Mouse (Mus musculus) lung, embryonic 16.5 days (tissue): ENCODE results near the gene Gprc5b. TPM values are rescaled to one million over a fixed set of nuclear protein-coding genes. Genes with fewer than 3 reads are reported as not detected.

ENCODE experiments used
- ATAC-seq: fragments of 200-750 bp; cut with Nextera tagmentation; 2 replicates; pipeline ENCODE4 v1.8.0; 2017; ENCODE audit warnings: low read depth, mild to moderate bottlenecking, moderate library complexity
- H3K27ac ChIP-seq: fragments of 300-500 bp; sonication (generic); 2 replicates; pipeline ENCODE4 v1.5.1; 2014; ENCODE audit warnings: mild to moderate bottlenecking, control low read depth, low read length
- H3K27me3 ChIP-seq: fragments of 300-500 bp; sonication (generic); 2 replicates; pipeline ENCODE4 v1.6.1; 2014; ENCODE audit warnings: low read depth, low read length, mixed read lengths; ENCODE audit not compliant: control insufficient read depth, insufficient read depth
- H3K36me3 ChIP-seq: fragments of 300-500 bp; sonication (generic); 2 replicates; pipeline ENCODE4 v1.6.1; 2014; ENCODE audit warnings: low read length; ENCODE audit not compliant: control insufficient read depth, insufficient read depth
- H3K4me1 ChIP-seq: fragments of 300-500 bp; sonication (generic); replicated peaks from 2 replicates; pipeline ENCODE4 v1.6.1; 2014; ENCODE audit warnings: low read length, mixed read lengths; ENCODE audit not compliant: control insufficient read depth, insufficient read depth
- H3K4me2 ChIP-seq: fragments of 300-500 bp; sonication (generic); 2 replicates; pipeline ENCODE4 v1.6.1; 2014; ENCODE audit warnings: low read depth, low read length, control low read depth
- H3K4me3 ChIP-seq: fragments of 300-500 bp; sonication (generic); 2 replicates; pipeline ENCODE4 v1.5.1; 2014; ENCODE audit warnings: mild to moderate bottlenecking, low read length, control low read depth
- H3K9ac ChIP-seq: fragments of 300-500 bp; sonication (generic); 2 replicates; pipeline ENCODE4 v1.6.1; 2014; ENCODE audit warnings: low read length, control low read depth
- H3K9me3 ChIP-seq: fragments of 300-500 bp; sonication (generic); 2 replicates; pipeline ENCODE4 v1.6.1; 2016; ENCODE audit warnings: low read length; ENCODE audit not compliant: control insufficient read depth
- WGBS: fragments of 180-500 bp; shearing (Covaris S2); extraction: QIAGEN DNeasy Blood & Tissue Kit; methylation state at CpG from one replicate; pipeline ENCODE4 v1.1.7; 2014; 5-methylcytosine and 5-hydroxymethylcytosine counted together
- polyA plus RNA-seq: library from polyadenylated mRNA; unstranded; fragments of >200 nt; fragmentation: Nextera tagmentation; extraction: Ambion mirVana; gene quantifications from 2 replicates; pipeline ENCODE4 v1.2.1, GENCODE M21; 2015

Gprc5b gene
- 5.1 and 5.2 TPM in 2 replicates for polyA plus RNA-seq

DNA sequence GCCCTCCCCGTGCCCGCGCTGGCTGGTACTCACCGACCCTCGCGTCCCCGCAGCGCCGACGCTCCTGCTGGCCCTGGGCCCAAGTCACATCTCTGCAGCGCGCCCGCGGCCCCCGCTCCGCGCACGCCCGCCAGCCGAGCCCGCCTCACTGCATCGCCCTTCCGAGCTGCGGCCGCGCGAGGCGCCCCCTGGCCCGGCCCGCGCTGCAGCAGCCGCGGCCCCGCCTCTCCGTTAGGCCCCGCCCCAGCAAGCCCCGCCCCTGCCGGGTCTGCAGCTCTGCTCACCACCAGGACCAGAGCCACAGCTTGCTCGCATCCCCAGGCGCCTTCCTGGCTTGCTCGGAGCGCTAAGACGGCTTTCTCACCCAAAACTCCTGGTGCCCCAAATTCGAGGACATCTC is at the start of gene Gprc5b:
Gene Gprc5b, minus strand, starts transcription at position 205 of the 400 bp plus-strand sequence.
- Histone ChIP-seq H3K9ac (peak within 1 kb of the TSS; percentile 79), H3K4me2 (peak within 1 kb of the TSS; percentile 98), H3K4me3 (peak within 1 kb of the TSS; percentile 70), H3K27me3 (peaks cover 3% of the 10 kb centered on the region), H3K4me1 (peaks cover 24% of the 10 kb centered on the region), H3K9me3 (no peaks in the 10 kb centered on the region), H3K36me3 (no peaks in the 10 kb centered on the region), H3K27ac (peak within 1 kb of the TSS; percentile 33)
- under 1% methylated on average over 40 of the region's 44 CpGs for WGBS
- peak; percentile 97 for ATAC-seq

DNA sequence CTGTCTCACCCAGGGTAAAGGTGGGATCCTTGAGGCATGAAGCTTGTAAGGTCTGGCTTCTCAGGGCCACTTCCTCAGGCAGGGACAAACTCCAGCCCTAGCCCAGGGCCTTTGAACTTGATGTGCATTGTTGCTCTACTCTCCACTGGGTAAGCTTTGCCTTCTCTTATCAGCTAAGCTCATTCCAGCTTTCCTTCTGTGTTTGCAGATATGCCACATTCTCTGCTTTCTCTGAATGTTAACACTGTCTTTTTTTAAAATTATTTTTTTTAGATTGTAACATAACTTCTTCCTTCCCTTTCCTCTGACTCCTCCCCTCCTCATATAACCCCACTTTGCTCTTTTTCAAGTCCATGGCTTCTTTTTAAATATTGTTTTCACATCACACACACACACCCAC is 46.5 kb upstream of the Gprc5b start:
- H3K4me2 ChIP-seq: no peak overlapping the region
- H3K27me3 ChIP-seq: no peaks in the 10 kb centered on the region
- no peaks in the 10 kb centered on the region for H3K36me3 ChIP-seq
- no peak for ATAC-seq
- H3K4me1 ChIP-seq: no peaks in the 10 kb centered on the region
- H3K9ac ChIP-seq: no peak overlapping the region
- H3K4me3 ChIP-seq: no peak overlapping the region
- H3K9me3 ChIP-seq: no peaks in the 10 kb centered on the region
- no peak overlapping the region for H3K27ac ChIP-seq

DNA sequence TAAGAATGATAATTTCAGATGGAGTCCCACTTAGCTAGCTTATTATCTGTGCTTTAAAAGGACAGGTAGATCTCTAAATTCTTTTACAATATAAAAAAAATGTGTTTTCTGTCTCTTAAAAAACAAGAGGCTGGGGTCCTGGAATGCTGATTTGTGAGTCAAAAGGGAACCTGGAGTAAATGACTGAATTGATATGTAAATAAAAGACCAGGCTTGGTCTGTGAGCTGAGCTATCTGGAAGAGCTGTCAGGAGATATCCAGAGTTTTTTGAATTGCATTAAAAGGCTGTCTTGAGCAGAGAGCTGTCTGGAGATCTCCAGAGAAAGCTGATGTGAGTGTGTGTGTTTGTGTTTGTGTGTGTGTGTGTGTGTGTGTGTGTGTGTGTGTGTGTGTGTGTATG is 42.6 kb upstream of the Gprc5b start:
- no peak for ATAC-seq
- no peaks in the 10 kb centered on the region for H3K27me3 ChIP-seq
- no peaks in the 10 kb centered on the region for H3K4me1 ChIP-seq
- H3K36me3 ChIP-seq: no peaks in the 10 kb centered on the region
- H3K9ac ChIP-seq: no peak overlapping the region
- no peak overlapping the region for H3K27ac ChIP-seq
- no peak overlapping the region for H3K4me3 ChIP-seq
- no peak overlapping the region for H3K4me2 ChIP-seq
- no peaks in the 10 kb centered on the region for H3K9me3 ChIP-seq

GRCm38 (mm10) chr7:119034243-119034961 is 39.4 kb upstream of the Gprc5b start:
- WGBS: 44% methylated on average over 15 of the region's 15 CpGs
- Histone ChIP-seq H3K36me3 (no peaks in the 10 kb centered on the region), H3K9ac (no peak overlapping the region), H3K27ac (no peak overlapping the region), H3K4me1 (no peaks in the 10 kb centered on the region), H3K4me3 (no peak overlapping the region), H3K27me3 (no peaks in the 10 kb centered on the region), H3K4me2 (no peak overlapping the region), H3K9me3 (no peaks in the 10 kb centered on the region)
- no peak for ATAC-seq

DNA sequence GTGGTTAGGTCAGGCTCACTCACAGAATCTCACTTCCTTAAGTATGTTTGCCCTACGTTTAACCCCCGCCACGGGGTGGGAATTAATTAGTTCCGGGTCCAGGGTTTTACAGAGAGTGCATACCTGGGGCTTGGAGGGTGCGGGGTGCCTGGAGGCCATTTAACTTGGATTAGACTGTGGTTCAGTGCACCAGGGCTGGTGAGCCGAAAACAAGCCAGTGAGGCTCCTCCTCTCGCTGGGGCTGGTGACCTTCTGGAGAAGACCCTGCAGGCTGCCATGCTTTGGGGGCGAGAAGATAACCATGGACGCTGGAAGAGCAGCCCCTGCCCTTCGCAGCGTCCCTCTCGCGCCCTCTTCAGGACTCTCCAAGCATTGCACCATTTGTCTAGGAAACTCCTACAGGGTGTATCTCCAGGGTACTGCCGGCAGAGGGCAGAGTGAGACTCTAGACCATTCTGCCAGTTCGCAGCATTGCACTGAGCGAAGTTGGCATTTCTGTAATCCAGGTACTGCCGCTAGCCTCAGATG is 28.4 kb upstream of the Gprc5b start:
- H3K4me1 ChIP-seq: no peaks in the 10 kb centered on the region
- no peaks in the 10 kb centered on the region for H3K9me3 ChIP-seq
- no peak overlapping the region for H3K9ac ChIP-seq
- no peaks in the 10 kb centered on the region for H3K27me3 ChIP-seq
- H3K27ac ChIP-seq: no peak overlapping the region
- WGBS: 25% methylated on average over 17 of the region's 17 CpGs
- no peak for ATAC-seq
- no peak overlapping the region for H3K4me3 ChIP-seq
- H3K36me3 ChIP-seq: no peaks in the 10 kb centered on the region
- H3K4me2 ChIP-seq: no peak overlapping the region

GRCm38 (mm10) chr7:119022238-119023156 is 27.5 kb upstream of the Gprc5b start:
- Histone ChIP-seq H3K27ac (no peak overlapping the region), H3K4me1 (no peaks in the 10 kb centered on the region), H3K4me3 (no peak overlapping the region), H3K9ac (no peak overlapping the region), H3K27me3 (no peaks in the 10 kb centered on the region), H3K9me3 (no peaks in the 10 kb centered on the region), H3K36me3 (no peaks in the 10 kb centered on the region), H3K4me2 (no peak overlapping the region)
- 72% methylated on average over 19 of the region's 19 CpGs for WGBS
- ATAC-seq: no peak

DNA sequence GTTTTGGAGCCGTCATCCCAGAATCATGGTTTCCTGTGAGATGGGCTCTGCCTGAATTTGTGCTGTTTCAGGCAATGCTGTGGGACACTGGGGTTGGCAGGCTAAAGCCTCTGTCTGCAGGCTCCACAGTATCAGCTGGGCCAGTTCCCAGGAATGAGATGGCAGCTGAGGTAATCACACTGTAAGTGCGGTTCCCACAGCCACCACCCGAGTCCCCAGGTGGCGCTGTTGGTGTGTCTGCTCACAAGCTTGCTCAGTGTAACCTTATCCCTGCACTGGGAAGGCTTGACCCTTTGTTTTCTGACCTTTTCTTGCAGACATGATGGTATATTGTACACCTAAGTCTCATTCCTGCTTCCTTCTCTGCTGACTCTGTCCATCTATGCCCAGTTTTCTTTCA is 24.5 kb upstream of the Gprc5b start:
- no peak overlapping the region for H3K4me3 ChIP-seq
- ATAC-seq: peak; percentile 60; the same call in 1 of the 2 replicates
- WGBS: 12% methylated on average over 4 of the region's 4 CpGs
- no peak overlapping the region for H3K9ac ChIP-seq
- H3K4me1 ChIP-seq: no peaks in the 10 kb centered on the region
- H3K36me3 ChIP-seq: no peaks in the 10 kb centered on the region
- H3K27ac ChIP-seq: no peak overlapping the region
- no peak overlapping the region for H3K4me2 ChIP-seq
- no peaks in the 10 kb centered on the region for H3K9me3 ChIP-seq
- 0 out of 2 replicates have a peak, but pooled peaks cover 2% of the 10 kb centered on the region for H3K27me3 ChIP-seq

DNA sequence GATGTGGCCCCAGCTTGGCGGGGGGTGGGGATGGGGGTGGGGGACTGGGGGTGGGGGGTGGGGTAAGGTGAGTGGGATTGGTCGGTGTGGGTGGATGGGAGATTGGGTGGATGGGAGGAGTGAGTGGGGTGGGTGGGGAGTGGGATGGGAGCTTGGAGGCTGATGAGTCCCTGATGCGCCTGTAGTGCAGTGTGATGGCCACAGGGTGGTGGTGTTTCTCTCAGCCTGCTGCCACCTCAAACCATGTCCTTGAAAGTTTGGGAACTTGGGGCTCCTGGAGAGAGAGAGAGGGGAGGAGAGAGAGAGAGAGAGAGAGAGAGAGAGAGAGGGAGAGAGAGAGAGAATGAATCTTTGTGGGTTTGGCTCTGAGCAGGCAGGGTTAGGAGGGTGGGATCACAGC is 20.7 kb upstream of the Gprc5b start:
- Histone ChIP-seq H3K4me1 (no peaks in the 10 kb centered on the region), H3K27ac (no peak overlapping the region), H3K9me3 (no peaks in the 10 kb centered on the region), H3K9ac (no peak overlapping the region), H3K4me2 (no peak overlapping the region), H3K4me3 (no peak overlapping the region), H3K27me3 (0 out of 2 replicates have a peak, but pooled peaks cover 2% of the 10 kb centered on the region), H3K36me3 (no peaks in the 10 kb centered on the region)
- 0% methylated on average over 3 of the region's 3 CpGs for WGBS
- ATAC-seq: no peak

GRCm38 (mm10) chr7:119010854-119011529 is 16.0 kb upstream of the Gprc5b start:
- H3K9ac ChIP-seq: no peak overlapping the region
- H3K9me3 ChIP-seq: no peaks in the 10 kb centered on the region
- WGBS: 13% methylated on average over 5 of the region's 5 CpGs
- H3K27me3 ChIP-seq: no peaks in the 10 kb centered on the region
- no peaks in the 10 kb centered on the region for H3K4me1 ChIP-seq
- H3K4me2 ChIP-seq: no peak overlapping the region
- H3K36me3 ChIP-seq: no peaks in the 10 kb centered on the region
- no peak overlapping the region for H3K4me3 ChIP-seq
- no peak for ATAC-seq
- no peak overlapping the region for H3K27ac ChIP-seq
